Mouse (Mus musculus): ENCODE results near the gene Abcd3. TPM values are rescaled to one million over a fixed set of nuclear protein-coding genes. Genes with fewer than 3 reads are reported as not detected.

The Abcd3 gene
- polyA plus RNA-seq, 1 experiment from 2014 or later = 84.8 TPM

DNA sequence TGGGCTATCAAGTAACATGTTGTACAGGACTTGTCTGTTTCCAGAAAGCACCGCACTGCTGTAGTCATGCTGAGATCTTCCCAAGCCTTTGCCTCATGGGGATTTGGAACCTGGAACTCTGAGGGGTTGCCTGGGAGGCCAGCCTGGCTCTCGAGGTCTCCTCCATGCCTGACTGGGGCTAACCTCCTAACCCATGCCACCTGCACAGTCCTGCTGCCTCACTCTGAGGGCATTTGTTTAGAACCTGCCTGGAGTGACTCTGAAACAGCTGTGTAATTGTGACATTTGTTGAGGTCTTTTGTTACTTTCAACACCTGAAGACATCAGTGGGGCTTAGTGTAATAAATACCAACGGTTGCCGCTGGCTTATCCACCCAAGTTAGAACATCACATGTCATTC is 102.9 kb downstream of the Abcd3 start:
- 47% methylated on average over 4 of the region's 4 CpGs for WGBS
- Histone ChIP-seq H3K4me1 (replicated peaks; ENCODE audit: control insufficient read depth, insufficient read depth, low read length) (peaks cover 13% of the 10 kb centered on the region), H3K27me3 (ENCODE audit: control insufficient read depth, insufficient read depth, low read depth, low read length) (no peaks in the 10 kb centered on the region), H3K9me3 (ENCODE audit: control insufficient read depth, low read length) (0 out of 2 replicates have a peak, but pooled peaks cover 3% of the 10 kb centered on the region), H3K9ac (ENCODE audit: low read length) (no peak overlapping the region), H3K36me3 (ENCODE audit: control insufficient read depth, insufficient read depth, low read length) (no peaks in the 10 kb centered on the region), H3K27ac (ENCODE audit: low read length) (no peak overlapping the region), H3K4me3 (ENCODE audit: low read length) (no peak overlapping the region), H3K4me2 (ENCODE audit: low read depth, low read length) (no peak overlapping the region)
- no peak for ATAC-seq (ENCODE audit: low read depth)

DNA sequence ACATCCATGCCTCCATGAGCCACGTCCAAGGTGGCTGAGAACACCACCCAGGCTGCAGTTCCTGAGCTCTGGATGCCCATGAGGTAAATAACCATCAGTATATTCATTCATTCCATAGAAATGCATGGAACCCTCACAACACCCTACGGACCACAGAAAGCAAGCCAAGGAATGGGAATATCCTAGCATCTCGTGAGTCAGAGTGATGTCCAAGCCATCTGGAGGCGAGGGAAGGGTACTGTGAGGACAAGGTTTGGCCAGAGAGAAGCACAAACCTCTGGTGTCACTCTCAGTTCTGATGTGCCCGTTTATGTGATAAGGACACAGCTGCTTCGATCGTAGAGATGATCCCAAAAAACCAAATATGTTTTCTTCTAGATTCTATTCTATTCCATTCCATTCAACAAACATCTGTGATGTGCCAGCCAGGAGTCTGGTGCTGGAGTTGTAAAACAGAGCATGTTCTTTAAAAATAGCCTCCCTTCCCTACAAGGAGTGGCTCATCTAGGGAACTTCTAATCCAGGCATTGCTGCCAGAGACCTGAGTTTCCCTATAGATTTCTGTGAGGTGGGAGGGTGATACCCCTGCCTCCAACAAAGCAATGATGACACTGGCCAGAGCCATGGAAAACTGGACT is 104.1 kb downstream of the Abcd3 start:
- no peaks in the 10 kb centered on the region for H3K36me3 ChIP-seq (ENCODE audit: control insufficient read depth, insufficient read depth, low read length)
- H3K9me3 ChIP-seq (ENCODE audit: control insufficient read depth, low read length) = 0 out of 2 replicates have a peak, but pooled peaks cover 3% of the 10 kb centered on the region
- H3K9ac ChIP-seq (ENCODE audit: low read length) = no peak overlapping the region
- H3K4me2 ChIP-seq (ENCODE audit: low read depth, low read length) = no peak overlapping the region
- peaks cover 13% of the 10 kb centered on the region for H3K4me1 ChIP-seq (replicated peaks; ENCODE audit: control insufficient read depth, insufficient read depth, low read length)
- no peaks in the 10 kb centered on the region for H3K27me3 ChIP-seq (ENCODE audit: control insufficient read depth, insufficient read depth, low read depth, low read length)
- 85% methylated on average over 7 of the region's 7 CpGs for WGBS
- ATAC-seq (ENCODE audit: low read depth) = no peak
- no peak overlapping the region for H3K4me3 ChIP-seq (ENCODE audit: low read length)
- no peak overlapping the region for H3K27ac ChIP-seq (ENCODE audit: low read length)

Other genes starting within 250 kb of the Abcd3 start
- gene 4930432M17Rik, start 144.5 kb downstream of the Abcd3 start, polyA plus RNA-seq (2015; fragmentation: Nextera tagmentation; extraction: Ambion mirVana) = not detected in 2 replicates
- gene F3, start 91.8 kb downstream of the Abcd3 start, polyA plus RNA-seq (2015; fragmentation: Nextera tagmentation; extraction: Ambion mirVana) = 30.5 and 44.0 TPM in 2 replicates
- 64.6 and 65.6 TPM in 2 replicates for gene Arhgap29, start 137.2 kb upstream of the Abcd3 start, polyA plus RNA-seq (2015; fragmentation: Nextera tagmentation; extraction: Ambion mirVana)
- gene Abca4, start 229.1 kb upstream of the Abcd3 start, polyA plus RNA-seq (2015; fragmentation: Nextera tagmentation; extraction: Ambion mirVana) = 0.90 and 1.5 TPM in 2 replicates